Mouse (Mus musculus) CH12.LX (cell line): ENCODE results near the gene Exog. TPM values are rescaled to one million over a fixed set of nuclear protein-coding genes. Genes with fewer than 3 reads are reported as not detected.

Experiments
- DNase-seq: peaks from one replicate; pipeline ENCODE4 v3.0.0-alpha.2; 2013; ENCODE audit errors: extremely low read depth
- H3K27ac ChIP-seq: 2 replicates; pipeline ENCODE4 v1.5.1; 2012; ENCODE audit warnings: low read depth, mild to moderate bottlenecking, control low read depth, moderate library complexity; ENCODE audit not compliant: insufficient read depth
- H3K27me3 ChIP-seq: replicated peaks from 2 replicates; pipeline ENCODE3; 2012; ENCODE audit warnings: inconsistent platforms
- H3K36me3 ChIP-seq, 2 experiments: replicated peaks in 1 of 2; 2 replicates each; pipeline versions ENCODE3 to v1.6.1; 2012; ENCODE audit warnings: inconsistent platforms in 1 of 2, low read length in 1 of 2, mild to moderate bottlenecking in 1 of 2, mixed read lengths in 1 of 2, moderate library complexity in 1 of 2; ENCODE audit not compliant: control insufficient read depth in 1 of 2, insufficient read depth in 1 of 2
- H3K4me1 ChIP-seq, 2 experiments: 2 replicates each; pipeline ENCODE4 v1.6.1; 2012; ENCODE audit warnings: inconsistent platforms in 1 of 2, moderate library complexity in 1 of 2; ENCODE audit not compliant: insufficient read depth in 2 of 2, control insufficient read depth in 1 of 2
- H3K4me2 ChIP-seq: 2 replicates; pipeline ENCODE4 v1.6.1; 2012; ENCODE audit warnings: low read depth, mild to moderate bottlenecking, control low read depth; ENCODE audit not compliant: poor library complexity, insufficient read depth, severe bottlenecking
- H3K4me3 ChIP-seq, 3 experiments: fragments of 150-350 bp in 1 of 3; sonication (generic) in 1 of 3; replicated peaks in 1 of 3; 2 replicates each; pipeline versions ENCODE3 to v1.5.1; 2011 to 2012; ENCODE audit warnings: low read depth in 2 of 3, low read length in 2 of 3, mild to moderate bottlenecking in 2 of 3, moderate library complexity in 2 of 3, control low read depth in 1 of 3, improper control_type of control experiment in 1 of 3, inconsistent platforms in 1 of 3, mixed read lengths in 1 of 3; ENCODE audit not compliant: poor library complexity in 1 of 3
- H3K79me2 ChIP-seq: replicated peaks from 2 replicates; pipeline ENCODE4 v1.6.1; 2012; ENCODE audit warnings: mild to moderate bottlenecking, moderate library complexity; ENCODE audit not compliant: control insufficient read depth, poor library complexity, insufficient read depth, severe bottlenecking; ENCODE audit errors: extremely low read depth
- H3K9ac ChIP-seq: 2 replicates; pipeline ENCODE4 v1.6.1; 2012; ENCODE audit warnings: low read depth, mild to moderate bottlenecking, control low read depth, moderate library complexity; ENCODE audit not compliant: insufficient read depth
- H3K9me3 ChIP-seq: replicated peaks from 2 replicates; pipeline ENCODE3; 2012; ENCODE audit warnings: low read length, inconsistent platforms, mixed read lengths
- CHD1 ChIP-seq: IDR thresholded peaks from 2 replicates; pipeline ENCODE4 v1.6.1; 2012; ENCODE audit warnings: low read depth, low read length, improper control_type of control experiment, inconsistent platforms
- USF1 ChIP-seq: IDR thresholded peaks from 2 replicates; pipeline ENCODE4 v1.6.1; 2014; ENCODE audit warnings: low read depth, mild to moderate bottlenecking, inconsistent platforms, low read length, improper control_type of control experiment
- USF2 ChIP-seq: conservative IDR thresholded peaks from 2 replicates; pipeline ENCODE4 v1.6.1; 2011; ENCODE audit warnings: low read depth, low read length, improper control_type of control experiment
- ZC3H11A ChIP-seq: IDR thresholded peaks from 2 replicates; pipeline ENCODE4 v1.6.1; 2012; ENCODE audit warnings: low read depth, mild to moderate bottlenecking, inconsistent platforms, low read length, improper control_type of control experiment
- dilution Hi-C: fragments of 300-500 bp; cut with MboI; formaldehyde crosslinking; loops from 2 replicates; pipeline ENCODE4 v1.14.3; 2020; ENCODE audit warnings: low sequenced_read_pairs; ENCODE audit not compliant: extremely low pct_unique_long_range_greater_than_20kb, extremely low pct_ligation_motif_present
- in situ Hi-C: fragments of 300-500 bp; cut with MboI; formaldehyde crosslinking; loops from 3 replicates; pipeline ENCODE4 v1.14.3; 2019; ENCODE audit warnings: low sequenced_read_pairs, low pct_ligation_motif_present, low pct_unique_long_range_greater_than_20kb, mixed read lengths
- polyA plus RNA-seq: library from polyadenylated mRNA; unstranded; fragments of >175 nt; gene quantifications from 2 replicates; pipeline ENCODE4 v1.2.1, GENCODE M21; 2012; ENCODE audit warnings: low read depth; ENCODE audit not compliant: insufficient read length
- total RNA-seq, 2 experiments: library from RNA; depleted of rRNA; stranded (reverse); fragments of 300-350 nt in 1 of 2; fragments of >200 nt in 1 of 2; gene quantifications; 2 replicates each; pipeline ENCODE4 v1.2.3; 2012 to 2014

Gene Exog
- total and polyA plus RNA-seq, 3 experiments: 6.6 to 8.8 (median 7.1) TPM

DNA sequence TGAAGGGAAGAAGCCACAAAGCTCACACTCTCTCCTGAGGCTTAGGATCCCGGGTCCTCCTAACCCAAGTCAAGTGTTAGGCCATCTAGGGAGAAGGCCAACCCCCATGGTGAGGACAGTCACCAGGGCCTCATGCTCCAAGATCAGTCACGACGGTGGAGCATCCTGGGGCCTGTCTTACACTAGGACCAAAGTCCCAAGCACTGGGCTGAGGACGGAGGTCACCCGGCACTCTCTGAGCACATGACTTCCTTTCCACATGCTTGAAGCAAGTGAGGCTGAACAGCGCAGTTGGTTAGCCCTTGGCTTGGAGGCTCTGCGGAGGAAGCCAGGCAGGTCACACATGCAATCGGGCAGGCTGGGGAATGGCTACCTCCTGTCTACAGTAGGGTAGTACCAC is 70.2 kb downstream of the Exog start:
- dilution Hi-C loops (no loop called here), in situ Hi-C loops (no loop called here)
- no peak overlapping the region for H3K4me3 ChIP-seq
- H3K4me1 ChIP-seq: no peaks in the 10 kb centered on the region
- H3K4me2 ChIP-seq: no peak overlapping the region
- DNase-seq: no peak
- H3K9me3 ChIP-seq: no peaks in the 10 kb centered on the region
- H3K79me2 ChIP-seq: no peaks in the 10 kb centered on the region; the same call in 1 of the 2 replicates
- H3K27me3 ChIP-seq: no peaks in the 10 kb centered on the region
- no peak overlapping the region for H3K9ac ChIP-seq
- peaks cover 32 to 73% of the 10 kb centered on the region in 2 experiments for H3K36me3 ChIP-seq
- TF ChIP-seq ZC3H11A (no peak), CHD1 (no peak), USF2 (no peak), USF1 (no peak)
- no peak overlapping the region for H3K27ac ChIP-seq

Other genes starting within 250 kb of the Exog start
- not detected in 2 replicates for gene Slc22a13, start 235.8 kb upstream of the Exog start, total RNA-seq (2012; rRNA removed)
- not detected in 2 replicates for gene Slc22a13, start 235.8 kb upstream of the Exog start, total RNA-seq (2014; rRNA removed)
- not detected in 2 replicates for gene Slc22a13, start 235.8 kb upstream of the Exog start, polyA plus RNA-seq
- 22.1 and 26.3 TPM in 2 replicates for gene Oxsr1, start 122.5 kb upstream of the Exog start, total RNA-seq (2012; rRNA removed)
- gene Oxsr1, start 122.5 kb upstream of the Exog start, total RNA-seq (2014; rRNA removed): 36.1 and 41.2 TPM in 2 replicates
- gene Oxsr1, start 122.5 kb upstream of the Exog start, polyA plus RNA-seq: 31.7 and 33.3 TPM in 2 replicates
- 51.2 and 57.8 TPM in 2 replicates for gene Acaa1a, start 105.3 kb upstream of the Exog start, total RNA-seq (2012; rRNA removed)
- 22.4 and 24.8 TPM in 2 replicates for gene Acaa1a, start 105.3 kb upstream of the Exog start, total RNA-seq (2014; rRNA removed)
- 24.4 and 30.9 TPM in 2 replicates for gene Acaa1a, start 105.3 kb upstream of the Exog start, polyA plus RNA-seq
- 22.7 and 33.4 TPM in 2 replicates for gene Myd88, start 103.5 kb upstream of the Exog start, total RNA-seq (2012; rRNA removed)
- gene Myd88, start 103.5 kb upstream of the Exog start, total RNA-seq (2014; rRNA removed): 14.3 and 14.7 TPM in 2 replicates
- gene Myd88, start 103.5 kb upstream of the Exog start, polyA plus RNA-seq: 51.3 and 53.6 TPM in 2 replicates
- 4.8 and 5.9 TPM in 2 replicates for gene Xylb, start 87.6 kb upstream of the Exog start, total RNA-seq (2012; rRNA removed)
- gene Xylb, start 87.6 kb upstream of the Exog start, total RNA-seq (2014; rRNA removed): 1.8 and 2.5 TPM in 2 replicates
- 6.4 and 7.1 TPM in 2 replicates for gene Xylb, start 87.6 kb upstream of the Exog start, polyA plus RNA-seq
- not detected in 2 replicates for gene Slc22a14, start 79.4 kb upstream of the Exog start, total RNA-seq (2012; rRNA removed)
- gene Slc22a14, start 79.4 kb upstream of the Exog start, total RNA-seq (2014; rRNA removed): not detected in 2 replicates
- not detected in 2 replicates for gene Slc22a14, start 79.4 kb upstream of the Exog start, polyA plus RNA-seq
- gene Acvr2b, start 42.8 kb upstream of the Exog start, total RNA-seq (2012; rRNA removed): 1.0 and 1.5 TPM in 2 replicates
- 0.30 and 0.39 TPM in 2 replicates for gene Acvr2b, start 42.8 kb upstream of the Exog start, total RNA-seq (2014; rRNA removed)
- 0.44 and 0.66 TPM in 2 replicates for gene Acvr2b, start 42.8 kb upstream of the Exog start, polyA plus RNA-seq
- gene Scn5a, start 134.1 kb downstream of the Exog start, total RNA-seq (2012; rRNA removed): 6.0 and 9.0 TPM in 2 replicates
- gene Scn5a, start 134.1 kb downstream of the Exog start, total RNA-seq (2014; rRNA removed): 1.9 and 2.0 TPM in 2 replicates
- gene Scn5a, start 134.1 kb downstream of the Exog start, polyA plus RNA-seq: 4.2 and 4.3 TPM in 2 replicates